Mouse (Mus musculus) midbrain, embryonic 12.5 days (tissue): ENCODE results near the gene Cmip. TPM values are rescaled to one million over a fixed set of nuclear protein-coding genes. Genes with fewer than 3 reads are reported as not detected.

Source experiments
- ATAC-seq: fragments of 200-750 bp; cut with Nextera tagmentation; 2 replicates; pipeline ENCODE4 v1.8.0; 2017; ENCODE audit warnings: low read depth, moderate TSS enrichment, moderate library complexity; ENCODE audit not compliant: low FRiP score
- H3K27ac ChIP-seq: fragments of 300-500 bp; sonication (generic); replicated peaks from 2 replicates; pipeline ENCODE4 v1.5.1; 2016; ENCODE audit warnings: mild to moderate bottlenecking
- H3K27me3 ChIP-seq: fragments of 300-500 bp; sonication (generic); 2 replicates; pipeline ENCODE4 v1.6.1; 2016; ENCODE audit warnings: mild to moderate bottlenecking
- H3K36me3 ChIP-seq: fragments of 300-500 bp; sonication (generic); 2 replicates; pipeline ENCODE4 v1.6.1; 2016
- H3K4me1 ChIP-seq: fragments of 300-500 bp; sonication (generic); 2 replicates; pipeline ENCODE4 v1.6.1; 2016
- H3K4me2 ChIP-seq: fragments of 300-500 bp; sonication (generic); replicated peaks from 2 replicates; pipeline ENCODE4 v1.6.1; 2016; ENCODE audit warnings: mild to moderate bottlenecking, moderate library complexity
- H3K4me3 ChIP-seq: fragments of 300-500 bp; sonication (generic); 2 replicates; pipeline ENCODE4 v1.5.1; 2016; ENCODE audit warnings: mild to moderate bottlenecking
- H3K9ac ChIP-seq: fragments of 300-500 bp; sonication (generic); replicated peaks from 2 replicates; pipeline ENCODE4 v1.6.1; 2016; ENCODE audit warnings: mild to moderate bottlenecking, moderate library complexity
- H3K9me3 ChIP-seq: fragments of 300-500 bp; sonication (generic); 2 replicates; pipeline ENCODE4 v1.6.1; 2016; ENCODE audit warnings: mild to moderate bottlenecking
- WGBS: fragments of 180-500 bp; shearing (Covaris S2); methylation state at CpG from one replicate; pipeline ENCODE4 v1.1.7; 2016; 5-methylcytosine and 5-hydroxymethylcytosine counted together
- polyA plus RNA-seq: library from polyadenylated mRNA; unstranded; fragments of >200 nt; fragmentation: Nextera tagmentation; extraction: Ambion mirVana; gene quantifications from 2 replicates; pipeline ENCODE4 v1.2.1, GENCODE M21; 2016

Cmip gene
- polyA plus RNA-seq, 1 experiment from 2014 or later, result 30.0 TPM

- Histone ChIP-seq H3K27me3 (no peaks in the 10 kb centered on the region), H3K36me3 (no peaks in the 10 kb centered on the region), H3K9me3 (no peaks in the 10 kb centered on the region), H3K4me3 (no peak overlapping the region), H3K4me1 (no peaks in the 10 kb centered on the region), H3K27ac (no peak overlapping the region), H3K9ac (no peak overlapping the region), H3K4me2 (no peak overlapping the region)
- WGBS, result 19% methylated on average over 3 of the region's 3 CpGs
- ATAC-seq, result no peak
These were observed 15.0 kb upstream of the Cmip start for GRCm38 (mm10) chr8:117241848-117242247.

GRCm38 (mm10) chr8:117242286-117242685, 14.6 kb upstream of the Cmip start:
- no peaks in the 10 kb centered on the region for H3K36me3 ChIP-seq
- WGBS, result 83% methylated on average over 6 of the region's 6 CpGs

DNA sequence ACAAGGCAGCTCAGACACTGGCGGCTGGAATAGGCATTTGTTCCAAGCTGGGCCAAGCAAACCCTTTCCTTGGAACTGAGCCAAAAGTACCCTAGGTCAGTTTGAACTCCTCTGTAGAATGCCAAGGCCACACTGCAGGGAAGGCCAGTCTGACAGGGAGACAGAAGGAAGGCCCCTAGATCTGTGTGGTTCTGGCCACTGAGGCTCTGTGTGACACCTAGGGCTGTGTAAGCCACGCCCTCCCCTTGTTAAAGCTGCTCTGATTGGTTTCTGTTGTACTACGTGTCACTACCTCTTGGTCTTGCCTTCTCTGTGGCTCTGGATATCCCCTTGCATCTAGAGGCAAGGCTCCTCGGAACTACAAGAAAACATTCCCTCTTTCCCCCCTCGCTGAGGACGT, 12.3 kb upstream of the Cmip start:
- Histone ChIP-seq H3K4me3 (no peak overlapping the region), H3K9ac (no peak overlapping the region), H3K36me3 (no peaks in the 10 kb centered on the region), H3K9me3 (no peaks in the 10 kb centered on the region), H3K4me2 (no peak overlapping the region), H3K27me3 (no peaks in the 10 kb centered on the region), H3K4me1 (no peaks in the 10 kb centered on the region), H3K27ac (no peak overlapping the region)
- ATAC-seq, result no peak
- 57% methylated on average over 6 of the region's 6 CpGs for WGBS

More at GRCm38 (mm10) chr8:117242286-117242685, 14.6 kb upstream of the Cmip start:
- Histone ChIP-seq H3K4me1 (no peaks in the 10 kb centered on the region), H3K27me3 (no peaks in the 10 kb centered on the region), H3K4me3 (no peak overlapping the region), H3K9ac (no peak overlapping the region), H3K4me2 (no peak overlapping the region), H3K9me3 (no peaks in the 10 kb centered on the region), H3K27ac (no peak overlapping the region)
- ATAC-seq, result no peak

GRCm38 (mm10) chr8:117248341-117248740, 8.5 kb upstream of the Cmip start:
- H3K36me3 ChIP-seq, result no peaks in the 10 kb centered on the region
- H3K4me1 ChIP-seq, result no peaks in the 10 kb centered on the region
- no peak overlapping the region for H3K9ac ChIP-seq
- 90% methylated on average over 11 of the region's 11 CpGs for WGBS
- H3K9me3 ChIP-seq, result no peaks in the 10 kb centered on the region
- no peaks in the 10 kb centered on the region for H3K27me3 ChIP-seq
- no peak overlapping the region for H3K4me2 ChIP-seq
- H3K4me3 ChIP-seq, result no peak overlapping the region
- no peak overlapping the region for H3K27ac ChIP-seq
- no peak for ATAC-seq

- ATAC-seq, result no peak
- H3K27me3 ChIP-seq, result no peaks in the 10 kb centered on the region
- H3K9ac ChIP-seq, result no peak overlapping the region
- H3K36me3 ChIP-seq, result no peaks in the 10 kb centered on the region
- no peak overlapping the region for H3K4me3 ChIP-seq
- no peaks in the 10 kb centered on the region for H3K4me1 ChIP-seq
- no peaks in the 10 kb centered on the region for H3K9me3 ChIP-seq
- no peak overlapping the region for H3K27ac ChIP-seq
- no peak overlapping the region for H3K4me2 ChIP-seq
- WGBS, result 40% methylated on average over 7 of the region's 7 CpGs
These were observed 5.7 kb upstream of the Cmip start for GRCm38 (mm10) chr8:117251086-117251681.

- Histone ChIP-seq H3K9ac (no peak overlapping the region), H3K27me3 (no peaks in the 10 kb centered on the region), H3K27ac (no peak overlapping the region), H3K4me3 (no peak overlapping the region), H3K36me3 (no peaks in the 10 kb centered on the region), H3K9me3 (no peaks in the 10 kb centered on the region), H3K4me2 (no peak overlapping the region), H3K4me1 (no peaks in the 10 kb centered on the region)
- WGBS, result 92% methylated on average over 8 of the region's 8 CpGs
- ATAC-seq, result no peak
These were observed 4.2 kb upstream of the Cmip start for GRCm38 (mm10) chr8:117252650-117253049.

- no peaks in the 10 kb centered on the region for H3K36me3 ChIP-seq
- no peak overlapping the region for H3K4me3 ChIP-seq
- H3K4me2 ChIP-seq, result no peak overlapping the region
- WGBS, result 90% methylated on average over 17 of the region's 17 CpGs
- no peaks in the 10 kb centered on the region for H3K27me3 ChIP-seq
- no peak for ATAC-seq
- no peaks in the 10 kb centered on the region for H3K9me3 ChIP-seq
- H3K27ac ChIP-seq, result no peak overlapping the region
- peaks cover 4% of the 10 kb centered on the region for H3K4me1 ChIP-seq
- H3K9ac ChIP-seq, result no peak overlapping the region
These were observed 3.2 kb upstream of the Cmip start for GRCm38 (mm10) chr8:117253390-117254269.

DNA sequence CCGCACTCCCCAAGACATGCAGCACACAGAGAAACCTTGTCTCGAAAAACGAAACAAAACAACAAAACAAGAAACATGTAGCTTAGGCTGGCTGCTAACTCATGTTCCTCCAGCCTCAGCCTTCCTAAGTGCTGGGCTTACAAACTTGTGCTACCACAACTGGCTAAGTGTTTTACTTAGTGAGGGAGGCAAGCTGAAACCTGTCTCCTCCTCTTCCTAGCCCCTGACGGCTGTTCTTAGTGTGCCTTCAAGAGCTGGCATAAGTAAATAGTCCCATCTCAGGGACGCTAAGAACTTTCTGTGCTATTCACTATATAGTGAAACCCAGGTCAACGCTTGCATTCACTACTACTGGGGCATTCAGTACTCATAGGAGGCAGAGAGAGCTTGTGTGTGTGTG, 2.4 kb upstream of the Cmip start:
- H3K9ac ChIP-seq, result no peak overlapping the region
- H3K4me2 ChIP-seq, result no peak overlapping the region
- WGBS, result 84% methylated on average over 6 of the region's 6 CpGs
- no peaks in the 10 kb centered on the region for H3K27me3 ChIP-seq
- H3K4me1 ChIP-seq, result peaks cover 13% of the 10 kb centered on the region
- no peak overlapping the region for H3K27ac ChIP-seq
- no peaks in the 10 kb centered on the region for H3K36me3 ChIP-seq
- no peak overlapping the region for H3K4me3 ChIP-seq
- ATAC-seq, result no peak
- no peaks in the 10 kb centered on the region for H3K9me3 ChIP-seq

GRCm38 (mm10) chr8:117256292-117256938, 449 bp upstream of the Cmip start:
- peak overlapping the region; percentile 84 for H3K9ac ChIP-seq
- no peaks in the 10 kb centered on the region for H3K9me3 ChIP-seq
- no peaks in the 10 kb centered on the region for H3K27me3 ChIP-seq
- peak; percentile 83 for ATAC-seq
- no peaks in the 10 kb centered on the region for H3K36me3 ChIP-seq
- WGBS, result 1% methylated on average over 63 of the region's 92 CpGs
- H3K4me2 ChIP-seq, result peak overlapping the region; percentile 77
- peak overlapping the region; percentile 88 for H3K27ac ChIP-seq
- peaks cover 31% of the 10 kb centered on the region for H3K4me1 ChIP-seq
- H3K4me3 ChIP-seq, result peak overlapping the region; percentile 75

- H3K9ac ChIP-seq, result peak overlapping the region; percentile 84
- 5% methylated on average over 21 of the region's 22 CpGs for WGBS
- H3K27ac ChIP-seq, result peak overlapping the region; percentile 88
- ATAC-seq, result peak; percentile 25; the same call in 1 of the 2 replicates
- H3K4me1 ChIP-seq, result peaks cover 44% of the 10 kb centered on the region
- H3K4me2 ChIP-seq, result peak overlapping the region; percentile 77
- H3K4me3 ChIP-seq, result peak overlapping the region; percentile 75
- no peaks in the 10 kb centered on the region for H3K9me3 ChIP-seq
- H3K27me3 ChIP-seq, result no peaks in the 10 kb centered on the region
- no peaks in the 10 kb centered on the region for H3K36me3 ChIP-seq
These were observed 1.1 kb downstream of the Cmip start for GRCm38 (mm10) chr8:117257821-117258575.

DNA sequence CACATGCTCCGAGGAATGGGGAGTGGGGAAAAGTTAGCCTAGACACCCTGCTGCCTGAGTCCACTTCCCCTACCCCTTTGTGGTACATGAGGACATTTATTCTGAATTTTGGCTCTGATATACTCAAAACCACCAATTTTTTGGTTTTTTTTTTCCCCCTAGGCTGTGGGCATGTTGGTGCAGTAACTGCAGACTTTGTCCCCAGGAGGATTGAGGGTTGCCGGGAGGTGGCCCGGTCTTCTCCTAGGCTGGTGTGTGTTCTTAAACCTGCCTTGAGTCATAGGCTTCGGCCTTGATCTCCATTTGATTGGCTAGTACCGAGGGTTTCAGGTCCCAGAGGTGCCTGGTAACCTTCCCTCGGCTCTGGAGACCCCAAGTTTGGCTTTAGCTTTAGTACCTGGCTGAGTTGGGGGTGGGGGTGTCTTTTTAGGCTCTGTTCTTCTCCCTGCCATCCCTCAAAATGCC, 1.7 kb downstream of the Cmip start:
- peaks cover 50% of the 10 kb centered on the region for H3K4me1 ChIP-seq
- peak overlapping the region; percentile 75 for H3K4me3 ChIP-seq
- H3K27ac ChIP-seq, result peak overlapping the region; percentile 88
- 49% methylated on average over 6 of the region's 6 CpGs for WGBS
- ATAC-seq, result no peak
- peak overlapping the region; percentile 84 for H3K9ac ChIP-seq
- peak overlapping the region; percentile 77 for H3K4me2 ChIP-seq
- H3K36me3 ChIP-seq, result no peaks in the 10 kb centered on the region
- H3K9me3 ChIP-seq, result no peaks in the 10 kb centered on the region
- H3K27me3 ChIP-seq, result no peaks in the 10 kb centered on the region
